1 mouse cellular context compared by ENCODE assay signal in the genomic region with DNA sequence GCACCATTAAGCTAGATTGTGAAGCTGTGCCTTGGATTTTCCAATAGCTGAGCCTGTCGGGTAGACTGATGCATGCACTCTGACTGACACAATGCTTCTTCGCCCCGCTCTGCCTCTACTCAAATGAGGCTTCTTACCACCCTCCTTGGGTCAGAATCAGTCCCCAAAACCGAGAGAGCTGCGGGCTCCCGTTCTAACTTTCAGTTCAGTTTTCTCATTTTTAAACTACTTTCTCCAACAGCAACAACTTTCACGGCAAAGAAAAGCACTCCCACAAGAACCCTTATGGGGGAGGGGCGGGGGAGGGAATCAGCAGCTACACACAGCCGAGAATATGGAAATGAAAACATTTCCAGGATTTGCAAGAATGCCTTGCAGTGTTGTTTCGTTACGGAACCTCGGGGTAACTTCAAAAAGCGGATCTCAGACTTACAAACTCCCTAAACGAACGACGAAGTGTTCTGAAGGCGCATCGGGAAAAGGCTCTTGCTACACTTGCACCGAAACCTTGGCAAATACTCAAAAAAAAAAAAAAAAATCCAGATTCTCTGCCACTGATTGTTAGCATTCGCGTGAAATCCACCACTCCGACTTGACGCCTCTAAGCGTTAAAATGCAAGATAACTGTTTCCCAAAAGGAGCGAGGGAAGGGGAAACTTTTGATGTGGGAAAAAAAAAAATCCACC.
TF ChIP-seq lines count a peak whose summit lies in the region.

No protein-coding gene starts in this region.

TF ChIP-seq in MEL, 35 proteins besides CTCF, POLR2A, EP300 and RAD21 (continued from another document):
- TF ChIP-seq ZNF384 (IDR thresholded peaks at IDR 0.05; ENCODE audit: low read depth, low read length) (peak; percentile 78), CHD2 (IDR thresholded peaks at IDR 0.05; ENCODE audit: low read length) (no peak), HCFC1 (IDR thresholded peaks at IDR 0.05; ENCODE audit: low read depth, low read length) (no peak), POLR2AphosphoS2 (IDR thresholded peaks at IDR 0.05; ENCODE audit: low read length) (no peak), BHLHE40 (IDR thresholded peaks at IDR 0.05; ENCODE audit: borderline replicate concordance, low read depth, low read length) (no peak), ZKSCAN1 (IDR thresholded peaks at IDR 0.05; ENCODE audit: low read depth, low read length) (no peak), TAL1 (IDR thresholded peaks at IDR 0.05; ENCODE audit: low read length) (no peak)
